Mouse (Mus musculus): ENCODE measurements around the gene Rcc2.

- TF ChIP-seq POLR2A (IDR thresholded peaks at IDR 0.05; ENCODE audit: extremely low read depth, insufficient read depth, low read length) (no peak), CTCF (IDR thresholded peaks at IDR 0.05; ENCODE audit: extremely low read depth, insufficient read depth, low read length) (no peak)
These were observed 6.8 kb upstream of the Rcc2 start for GRCm38 (mm10) chr4:140693513-140693912.
